Mouse (Mus musculus) embryonic facial prominence, embryonic 12.5 days (tissue): ENCODE results near the gene Plin2. TPM values are rescaled to one million over a fixed set of nuclear protein-coding genes. Genes with fewer than 3 reads are reported as not detected.
"Not testable (repeated sequence)": the region's sequence is repeated elsewhere in the genome, so short reads cannot be mapped to it uniquely, and the experiment has no call there.

Experiments
- ATAC-seq: fragments of 200-750 bp; cut with Nextera tagmentation; 2 replicates; pipeline ENCODE4 v1.8.0; 2017; ENCODE audit not compliant: insufficient number of reproducible peaks, insufficient read depth, low FRiP score, low TSS enrichment
- H3K27ac ChIP-seq: fragments of 300-500 bp; sonication (generic); 2 replicates; pipeline ENCODE4 v1.5.1; 2016; ENCODE audit warnings: mild to moderate bottlenecking
- H3K27me3 ChIP-seq: fragments of 300-500 bp; sonication (generic); 2 replicates; pipeline ENCODE4 v1.6.1; 2016; ENCODE audit warnings: mild to moderate bottlenecking, moderate library complexity
- H3K36me3 ChIP-seq: fragments of 300-500 bp; sonication (generic); 2 replicates; pipeline ENCODE4 v1.6.1; 2016; ENCODE audit warnings: mild to moderate bottlenecking
- H3K4me1 ChIP-seq: fragments of 300-500 bp; sonication (generic); 2 replicates; pipeline ENCODE4 v1.6.1; 2016
- H3K4me2 ChIP-seq: fragments of 300-500 bp; sonication (generic); replicated peaks from 2 replicates; pipeline ENCODE4 v1.6.1; 2016; ENCODE audit warnings: mild to moderate bottlenecking, moderate library complexity
- H3K4me3 ChIP-seq: fragments of 300-500 bp; sonication (generic); 2 replicates; pipeline ENCODE4 v1.5.1; 2016; ENCODE audit warnings: mild to moderate bottlenecking
- H3K9ac ChIP-seq: fragments of 300-500 bp; sonication (generic); 2 replicates; pipeline ENCODE4 v1.6.1; 2016; ENCODE audit warnings: mild to moderate bottlenecking, moderate library complexity
- H3K9me3 ChIP-seq: fragments of 300-500 bp; sonication (generic); 2 replicates; pipeline ENCODE4 v1.6.1; 2016; ENCODE audit warnings: mild to moderate bottlenecking, moderate library complexity
- WGBS: fragments of 180-500 bp; shearing (Covaris S2); methylation state at CpG from one replicate; pipeline ENCODE4 v1.1.7; 2016; 5-methylcytosine and 5-hydroxymethylcytosine counted together
- polyA plus RNA-seq: library from polyadenylated mRNA; unstranded; fragments of >200 nt; fragmentation: Nextera tagmentation; extraction: Ambion mirVana; gene quantifications from 2 replicates; pipeline ENCODE4 v1.2.1, GENCODE M21; 2016

Gene Plin2
- polyA plus RNA-seq, 1 experiment from 2014 or later: 72.4 TPM

DNA sequence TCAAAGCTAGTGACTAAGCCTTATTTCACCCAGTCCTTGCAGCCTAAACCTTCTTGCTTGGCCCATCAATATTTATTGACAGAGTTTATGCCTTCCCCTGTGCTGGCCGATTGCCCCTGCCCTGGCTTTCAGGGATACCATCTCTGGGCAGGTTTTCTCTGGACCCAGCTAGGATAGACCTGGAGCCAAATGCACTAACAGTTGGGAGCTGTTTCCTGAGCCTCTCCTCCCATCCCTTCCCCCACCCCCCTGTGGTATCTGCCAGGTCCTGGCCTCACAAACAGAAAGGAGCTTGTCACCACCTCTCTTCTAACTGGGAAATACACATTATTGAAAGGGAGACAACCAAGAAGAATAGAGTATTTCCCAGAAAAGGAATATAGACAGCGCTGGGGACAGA is 12.0 kb upstream of the Plin2 start:
- Histone ChIP-seq H3K27ac (no peak overlapping the region), H3K9me3 (no peaks in the 10 kb centered on the region), H3K27me3 (no peaks in the 10 kb centered on the region), H3K4me3 (no peak overlapping the region), H3K4me1 (peaks cover 5% of the 10 kb centered on the region; the same call in 1 of the 2 replicates), H3K36me3 (no peaks in the 10 kb centered on the region), H3K4me2 (no peak overlapping the region), H3K9ac (no peak overlapping the region)
- no peak for ATAC-seq
- WGBS: 79% methylated on average over 2 of the region's 2 CpGs

DNA sequence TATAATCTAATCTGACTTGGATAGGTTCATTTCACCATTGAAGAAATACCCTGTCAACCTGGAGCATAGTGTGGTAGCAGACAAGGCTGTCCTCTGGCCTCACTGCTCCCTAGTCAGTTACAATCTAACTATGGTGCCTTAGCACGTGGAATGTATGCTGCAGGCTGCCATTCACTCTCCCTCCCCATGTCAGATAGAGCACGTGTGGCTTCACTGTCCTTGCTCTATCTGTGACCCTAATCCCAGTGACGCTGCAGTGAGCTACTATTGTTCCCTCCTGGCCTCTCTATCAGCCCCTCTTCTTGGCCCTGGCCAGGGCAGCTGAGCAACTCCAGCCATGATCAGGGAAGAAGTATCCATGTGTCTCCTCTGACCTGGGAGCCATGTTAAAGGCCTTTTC is 11.6 kb upstream of the Plin2 start:
- no peaks in the 10 kb centered on the region for H3K9me3 ChIP-seq
- no peak for ATAC-seq
- no peak overlapping the region for H3K4me2 ChIP-seq
- H3K27ac ChIP-seq: no peak overlapping the region
- H3K4me1 ChIP-seq: peaks cover 5% of the 10 kb centered on the region; the same call in 1 of the 2 replicates
- 44% methylated on average over 3 of the region's 3 CpGs for WGBS
- H3K9ac ChIP-seq: no peak overlapping the region
- H3K27me3 ChIP-seq: no peaks in the 10 kb centered on the region
- H3K36me3 ChIP-seq: no peaks in the 10 kb centered on the region
- no peak overlapping the region for H3K4me3 ChIP-seq

DNA sequence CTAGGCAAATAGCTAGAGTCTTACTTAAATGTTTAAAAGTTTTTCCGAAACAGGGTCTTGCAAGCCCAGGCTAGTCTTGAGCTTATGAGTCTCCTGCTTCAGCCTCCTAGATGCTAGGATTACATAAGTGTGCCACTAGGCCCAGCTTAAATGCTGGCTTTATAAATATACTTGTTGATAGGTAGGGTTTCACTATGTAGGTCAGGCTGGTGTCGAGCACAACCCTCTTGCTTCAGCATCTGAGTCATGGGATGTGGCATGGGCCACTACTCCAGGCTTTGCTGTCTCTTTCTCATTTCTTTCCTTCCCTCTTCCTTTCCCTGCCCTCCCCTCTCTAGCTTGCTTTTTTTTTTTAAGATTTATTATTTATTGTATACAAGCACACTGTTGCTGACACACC is 9.8 kb upstream of the Plin2 start:
- Histone ChIP-seq H3K4me1 (no peaks in the 10 kb centered on the region), H3K9ac (no peak overlapping the region), H3K4me2 (no peak overlapping the region), H3K4me3 (no peak overlapping the region), H3K36me3 (no peaks in the 10 kb centered on the region), H3K27ac (no peak overlapping the region), H3K9me3 (no peaks in the 10 kb centered on the region), H3K27me3 (no peaks in the 10 kb centered on the region)
- WGBS: 85% methylated on average over 2 of the region's 2 CpGs
- ATAC-seq: no peak

DNA sequence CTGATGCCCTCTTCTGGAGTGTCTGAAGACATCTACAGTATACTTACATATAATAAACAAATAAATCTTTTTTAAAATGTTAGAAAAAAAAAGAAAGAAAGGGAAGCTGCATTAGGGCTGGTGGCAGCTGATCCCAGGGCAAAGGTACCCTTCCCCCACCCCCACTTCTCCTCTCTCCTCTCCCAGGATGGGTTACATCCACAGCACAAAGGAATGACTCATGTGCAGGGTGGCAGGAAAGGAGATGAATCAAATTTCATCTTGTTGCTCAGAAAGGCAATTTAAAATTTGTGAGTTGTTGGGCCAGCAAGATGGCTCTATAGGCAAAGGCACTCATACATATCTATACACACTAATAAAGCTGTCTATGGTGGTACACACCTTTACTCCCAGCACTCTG is 6.9 kb upstream of the Plin2 start:
- H3K4me2 ChIP-seq: no peak overlapping the region
- no peak for ATAC-seq
- H3K9ac ChIP-seq: no peak overlapping the region
- no peak overlapping the region for H3K4me3 ChIP-seq
- no peaks in the 10 kb centered on the region for H3K9me3 ChIP-seq
- H3K4me1 ChIP-seq: no peaks in the 10 kb centered on the region
- H3K36me3 ChIP-seq: no peaks in the 10 kb centered on the region
- H3K27me3 ChIP-seq: no peaks in the 10 kb centered on the region
- no peak overlapping the region for H3K27ac ChIP-seq

DNA sequence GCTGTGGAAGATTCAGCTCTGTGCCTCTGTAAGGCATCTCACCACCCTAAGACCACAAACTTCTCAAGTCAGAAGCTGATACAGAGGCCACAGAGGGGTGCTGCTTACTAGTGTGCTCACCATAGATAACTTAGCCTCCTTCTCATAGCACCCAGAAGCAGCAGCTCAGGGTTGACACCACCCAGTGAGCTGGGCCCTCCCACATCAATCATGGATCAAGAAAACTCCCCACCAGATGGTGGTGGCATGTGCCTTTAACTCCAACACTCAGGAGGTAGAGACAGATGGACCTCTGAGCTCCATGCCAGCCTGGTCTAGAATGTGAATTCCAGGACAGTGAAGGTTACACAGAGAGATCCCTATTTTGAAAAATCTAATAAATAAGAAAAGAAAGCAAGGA is 4.9 kb upstream of the Plin2 start:
- not testable (repeated sequence) for H3K36me3 ChIP-seq, H3K9me3 ChIP-seq, H3K9ac ChIP-seq, H3K27me3 ChIP-seq, H3K4me1 ChIP-seq, H3K27ac ChIP-seq, H3K4me3 ChIP-seq, ATAC-seq, H3K4me2 ChIP-seq

DNA sequence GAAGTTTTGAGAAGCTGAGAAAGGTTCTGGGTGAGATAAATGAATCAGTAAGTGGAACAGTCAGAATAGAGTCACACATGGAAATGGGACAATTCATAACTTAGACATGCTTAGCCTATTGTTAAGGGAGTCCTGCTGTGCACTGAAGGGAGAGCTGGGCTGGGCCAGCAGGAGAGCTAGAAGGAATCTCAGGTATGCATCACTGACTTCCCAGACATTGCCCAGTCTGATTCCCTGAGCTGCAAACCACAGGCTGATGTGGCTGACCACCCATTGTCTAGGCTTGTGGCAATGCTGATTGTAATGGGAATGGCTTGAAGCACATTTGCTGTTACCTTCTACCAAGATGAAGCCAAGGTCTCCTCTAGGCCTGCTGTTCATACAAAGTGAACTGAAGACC is 4.3 kb upstream of the Plin2 start:
- H3K27me3 ChIP-seq, H3K4me3 ChIP-seq, H3K36me3 ChIP-seq, H3K27ac ChIP-seq, H3K4me1 ChIP-seq, H3K9ac ChIP-seq, ATAC-seq, H3K4me2 ChIP-seq, H3K9me3 ChIP-seq: not testable (repeated sequence)

DNA sequence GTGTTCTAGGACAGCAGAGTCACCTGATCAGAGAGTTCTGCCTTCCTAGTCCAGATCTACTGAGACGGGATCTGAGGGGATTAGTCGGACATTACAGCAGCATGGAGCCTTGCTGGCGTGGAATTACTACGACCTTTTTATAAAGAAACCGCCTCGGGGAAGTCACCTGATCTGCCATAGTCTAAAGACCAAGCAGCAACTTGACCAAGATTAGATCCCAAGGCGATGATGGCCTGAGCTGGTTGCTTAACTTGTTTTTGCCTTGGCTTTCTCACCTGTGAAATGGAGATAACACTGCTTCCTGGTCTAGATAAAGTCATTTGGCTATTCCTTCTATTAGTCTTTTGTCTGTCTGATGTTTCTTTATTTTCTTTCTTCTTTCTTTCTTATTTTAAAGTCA is 2.6 kb upstream of the Plin2 start:
- no peak for ATAC-seq
- Histone ChIP-seq H3K27ac (no peak overlapping the region), H3K9me3 (no peaks in the 10 kb centered on the region), H3K36me3 (peaks cover 6% of the 10 kb centered on the region), H3K4me2 (no peak overlapping the region), H3K27me3 (no peaks in the 10 kb centered on the region), H3K9ac (no peak overlapping the region), H3K4me1 (peaks cover 7% of the 10 kb centered on the region), H3K4me3 (no peak overlapping the region)
- 60% methylated on average over 7 of the region's 7 CpGs for WGBS

DNA sequence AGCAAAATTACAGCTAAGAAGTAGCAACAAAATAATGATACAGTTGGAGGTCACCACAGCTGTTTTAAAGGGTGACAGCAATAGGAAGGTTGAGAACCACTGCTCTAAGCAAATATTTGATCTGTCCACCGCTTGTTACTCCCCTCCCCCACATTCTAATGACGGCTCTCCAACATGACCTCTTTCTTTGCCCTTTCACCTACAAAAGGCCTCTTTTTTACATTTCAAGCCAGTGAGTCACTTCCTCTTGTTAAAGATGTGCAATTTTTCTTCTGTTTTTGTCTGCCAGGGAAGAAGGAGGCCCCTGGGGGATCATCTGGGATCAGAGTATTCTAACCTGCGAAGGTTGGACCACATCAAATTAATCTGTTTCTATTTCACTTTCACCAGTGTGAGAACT is 1.9 kb upstream of the Plin2 start:
- no peaks in the 10 kb centered on the region for H3K27me3 ChIP-seq
- peaks cover 7% of the 10 kb centered on the region for H3K4me1 ChIP-seq
- no peak overlapping the region for H3K4me3 ChIP-seq
- no peaks in the 10 kb centered on the region for H3K9me3 ChIP-seq
- H3K9ac ChIP-seq: no peak overlapping the region
- peaks cover 6% of the 10 kb centered on the region for H3K36me3 ChIP-seq
- ATAC-seq: no peak
- no peak overlapping the region for H3K27ac ChIP-seq
- 17% methylated on average over 3 of the region's 3 CpGs for WGBS
- no peak overlapping the region for H3K4me2 ChIP-seq

DNA sequence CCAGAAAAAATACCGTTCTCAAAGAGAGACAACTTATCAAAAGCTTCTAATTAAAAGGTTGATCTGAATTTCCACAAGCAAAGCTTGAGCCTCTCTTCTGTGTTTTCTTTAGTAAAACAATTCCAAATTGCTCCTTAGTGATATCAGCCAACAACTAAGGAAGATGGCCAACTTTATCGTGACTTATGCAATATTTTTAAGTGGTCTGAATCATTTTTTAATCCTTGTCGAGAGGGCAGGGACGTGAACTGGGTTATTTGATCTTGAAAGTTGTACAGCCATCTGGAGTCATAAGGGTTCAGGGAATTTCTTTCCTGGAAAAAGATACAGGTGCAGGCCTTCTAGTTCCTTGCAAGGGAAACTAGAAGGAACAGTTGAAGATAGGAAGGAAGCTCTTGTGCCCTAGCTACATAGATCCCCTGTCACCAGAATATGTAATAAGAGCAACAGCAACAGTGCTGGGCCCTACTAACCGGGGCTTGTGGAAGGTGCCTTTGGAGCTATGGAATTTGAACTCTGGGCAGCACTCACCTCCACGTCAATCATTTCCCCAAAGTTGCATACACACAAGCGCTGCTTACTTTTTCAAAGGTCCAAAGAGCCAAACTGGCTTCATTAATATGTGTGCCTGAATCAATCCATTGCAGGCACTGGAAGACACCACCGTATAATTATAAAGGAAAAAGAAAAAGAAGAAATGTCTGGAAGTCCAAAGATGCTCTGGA is 884 bp upstream of the Plin2 start:
- peaks cover 7% of the 10 kb centered on the region for H3K4me1 ChIP-seq
- no peak overlapping the region for H3K27ac ChIP-seq
- H3K27me3 ChIP-seq: no peaks in the 10 kb centered on the region
- H3K4me3 ChIP-seq: no peak overlapping the region
- WGBS: 69% methylated on average over 8 of the region's 8 CpGs
- no peak overlapping the region for H3K9ac ChIP-seq
- H3K9me3 ChIP-seq: no peaks in the 10 kb centered on the region
- peaks cover 13% of the 10 kb centered on the region for H3K36me3 ChIP-seq
- ATAC-seq: no peak
- H3K4me2 ChIP-seq: no peak overlapping the region

DNA sequence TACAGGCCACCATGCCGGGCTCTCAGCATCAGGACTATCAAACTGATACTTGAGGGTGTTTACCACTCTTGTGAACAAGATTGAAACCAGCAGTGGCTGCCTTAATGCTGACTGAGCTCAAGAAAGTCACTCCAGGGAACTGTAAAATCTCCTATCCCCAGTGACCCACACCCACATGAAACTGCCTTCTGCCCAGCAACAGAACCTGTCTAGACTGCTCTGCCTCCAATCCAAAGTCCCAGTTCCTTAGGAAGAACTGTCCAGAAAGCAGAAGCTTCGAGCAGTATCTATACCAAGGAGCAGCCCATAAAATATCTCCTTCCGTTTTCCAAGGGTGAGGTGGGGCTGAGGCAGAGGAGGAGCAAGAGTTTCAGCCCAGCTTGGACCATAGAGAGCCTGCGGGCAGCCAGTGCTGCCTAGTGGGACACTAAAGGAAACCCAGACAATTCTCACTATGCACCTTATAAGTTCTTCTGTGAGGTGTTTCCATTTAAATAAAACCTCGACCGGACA is 563 bp downstream of the Plin2 start:
- not testable (repeated sequence) for H3K4me1 ChIP-seq, H3K27ac ChIP-seq, H3K9me3 ChIP-seq, H3K27me3 ChIP-seq
- peak; percentile 63; the same call in 1 of the 2 replicates for ATAC-seq
- Histone ChIP-seq H3K9ac (peak overlapping the region; percentile 80), H3K36me3 (peaks cover 15% of the 10 kb centered on the region), H3K4me3 (peak overlapping the region; percentile 64), H3K4me2 (peak overlapping the region; percentile 57)
- 11% methylated on average over 6 of the region's 6 CpGs for WGBS

DNA sequence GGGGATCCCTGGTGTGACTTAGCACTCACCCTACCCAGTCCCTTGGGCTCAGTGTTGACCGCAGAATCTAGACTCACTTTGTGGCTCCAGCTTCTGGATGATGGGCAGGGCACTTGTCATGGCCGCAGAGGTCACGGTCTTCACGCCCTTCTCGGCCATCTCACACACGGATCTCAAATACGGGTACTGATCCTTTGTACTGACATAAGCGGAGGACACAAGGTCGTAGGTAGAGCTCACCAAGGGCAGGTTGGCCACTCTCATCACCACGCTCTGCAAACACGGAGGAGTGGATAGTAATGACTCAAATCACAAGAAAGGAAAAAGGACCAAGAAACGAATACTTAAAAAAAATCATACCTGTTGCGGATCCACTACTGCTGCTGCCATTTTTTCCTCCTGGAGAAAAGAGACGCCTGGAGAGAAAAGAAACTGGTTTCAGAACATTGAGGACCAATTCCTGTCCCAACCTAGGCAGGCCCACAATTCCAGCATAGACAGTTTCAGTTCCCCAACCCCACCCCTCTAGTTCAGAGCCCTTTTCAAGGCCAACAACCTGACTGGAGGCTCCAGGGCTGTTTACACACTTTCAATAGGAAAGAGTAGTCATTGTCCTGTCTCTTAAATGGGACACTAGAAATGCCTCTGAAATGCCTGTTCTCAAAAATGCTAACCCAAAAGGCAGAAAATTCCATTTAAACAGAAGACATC is 1.4 kb downstream of the Plin2 start:
- no peak overlapping the region for H3K9ac ChIP-seq
- H3K36me3 ChIP-seq: peaks cover 15% of the 10 kb centered on the region
- H3K4me1 ChIP-seq: peaks cover 12% of the 10 kb centered on the region
- peak overlapping the region; percentile 57 for H3K4me2 ChIP-seq
- no peaks in the 10 kb centered on the region for H3K27me3 ChIP-seq
- ATAC-seq: no peak
- H3K4me3 ChIP-seq: peak overlapping the region; percentile 64
- no peak overlapping the region for H3K27ac ChIP-seq
- no peaks in the 10 kb centered on the region for H3K9me3 ChIP-seq
- 94% methylated on average over 14 of the region's 14 CpGs for WGBS

DNA sequence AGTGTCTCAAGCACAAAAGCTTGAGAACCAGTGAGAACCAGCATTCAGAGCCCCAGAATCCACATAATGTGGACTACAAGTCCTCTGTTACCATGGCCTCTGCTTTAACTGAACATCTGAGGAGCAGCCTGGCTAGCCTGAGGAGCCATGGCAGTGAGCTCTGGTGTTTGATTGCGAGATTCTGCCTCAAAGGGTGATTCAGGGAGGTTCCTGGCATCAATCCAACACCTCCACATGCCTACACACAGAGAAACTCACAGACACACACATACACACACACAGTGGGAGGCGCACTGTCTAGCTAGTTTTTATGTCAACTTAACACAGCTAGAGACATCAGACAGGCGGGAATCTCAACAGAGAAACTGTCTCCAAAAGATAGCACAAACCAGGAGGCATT is 4.3 kb downstream of the Plin2 start:
- Histone ChIP-seq H3K36me3 (peaks cover 25% of the 10 kb centered on the region), H3K4me3 (no peak overlapping the region), H3K9me3 (no peaks in the 10 kb centered on the region), H3K27ac (no peak overlapping the region), H3K4me1 (peaks cover 12% of the 10 kb centered on the region), H3K27me3 (no peaks in the 10 kb centered on the region), H3K4me2 (no peak overlapping the region), H3K9ac (no peak overlapping the region)
- ATAC-seq: no peak
- 85% methylated on average over 3 of the region's 3 CpGs for WGBS
